Mouse (Mus musculus) adrenal gland, adult 18-20 months (tissue): ENCODE measurements around the gene Ank2. TPM values are rescaled to one million over a fixed set of nuclear protein-coding genes. Genes with fewer than 3 reads are reported as not detected.

ENCODE experiments used
- DNase-seq, 2 experiments: peaks; one replicate each; pipeline ENCODE4 v3.0.0; 2021 to 2022; ENCODE audit warnings: low spot score in 2 of 2
- total RNA-seq, 2 experiments: library from RNA; stranded (reverse); gene quantifications; 1 replicate in 1 of 2; 2 replicates in 1 of 2; pipeline ENCODE4 v1.2.3; 2021

Gene Ank2
- total RNA-seq, 2 experiments from 2014 or later, result 31.1 to 47.3 TPM

DNA sequence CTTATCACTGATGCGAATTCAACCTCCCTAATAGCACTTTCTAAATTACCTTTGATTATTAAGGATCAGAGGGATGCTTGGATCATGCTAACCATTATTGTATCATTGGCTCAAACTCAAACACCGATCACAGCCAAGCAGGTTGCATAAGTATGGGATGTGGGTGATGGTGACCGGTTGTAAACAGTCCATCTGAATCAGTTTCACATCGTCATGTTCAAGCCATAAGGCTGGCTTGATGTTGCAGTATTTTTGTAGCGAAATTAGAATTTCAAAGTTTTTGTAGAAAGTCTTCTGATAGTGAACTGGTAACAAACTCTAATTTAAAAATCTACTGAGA is 310.4 kb downstream of the Ank2 start:
- no peak for DNase-seq

DNA sequence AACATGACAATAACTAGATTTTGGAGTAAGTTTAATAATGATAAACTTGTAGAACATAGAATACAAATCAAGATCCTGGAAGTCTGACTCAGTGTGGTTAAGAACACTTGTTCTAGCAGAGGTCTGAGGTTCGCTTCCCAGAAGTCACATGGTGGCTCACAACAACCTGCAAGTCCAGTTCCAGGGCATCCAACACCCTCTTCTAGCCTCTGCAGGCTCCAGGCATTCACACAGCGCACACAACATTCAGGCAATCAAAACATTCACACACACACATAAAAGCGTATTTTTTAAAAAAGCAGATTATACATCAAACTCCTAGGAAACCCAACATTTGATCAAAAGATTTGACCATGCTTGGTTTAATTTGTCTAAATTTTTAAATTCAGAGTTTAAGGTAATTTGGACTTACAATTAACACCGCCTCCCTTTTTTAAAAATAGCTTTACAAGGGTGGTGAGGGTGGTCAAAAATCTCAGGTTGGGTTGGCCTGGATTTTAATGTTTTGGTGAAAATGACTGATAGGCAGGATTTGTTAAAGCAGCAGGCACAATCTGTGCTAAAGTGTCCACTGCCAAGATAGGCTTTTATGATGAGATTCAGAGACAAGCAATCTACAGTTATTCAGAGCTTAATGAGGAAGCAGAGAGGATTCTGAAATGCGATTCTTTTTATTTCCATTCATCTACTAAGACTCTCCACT is 310.9 kb downstream of the Ank2 start:
- DNase-seq, result no peak

DNA sequence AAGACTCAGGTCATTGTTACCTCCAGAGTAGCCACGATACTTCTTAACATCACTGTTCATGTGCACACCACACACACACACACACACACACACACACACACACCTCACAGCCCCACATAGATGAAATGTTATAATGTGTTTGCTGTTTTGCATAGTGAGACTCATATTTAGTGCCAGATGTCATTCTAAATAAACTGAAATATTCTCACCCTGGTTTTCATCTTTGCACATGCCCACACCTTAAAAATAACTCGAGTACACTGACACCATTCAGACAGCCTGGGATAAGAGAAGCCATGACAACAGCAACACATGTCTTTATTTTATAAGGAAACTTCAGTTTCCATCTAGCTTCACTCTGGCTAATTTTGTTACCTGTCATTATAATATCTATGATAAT is 312.1 kb downstream of the Ank2 start:
- DNase-seq, result no peak

DNA sequence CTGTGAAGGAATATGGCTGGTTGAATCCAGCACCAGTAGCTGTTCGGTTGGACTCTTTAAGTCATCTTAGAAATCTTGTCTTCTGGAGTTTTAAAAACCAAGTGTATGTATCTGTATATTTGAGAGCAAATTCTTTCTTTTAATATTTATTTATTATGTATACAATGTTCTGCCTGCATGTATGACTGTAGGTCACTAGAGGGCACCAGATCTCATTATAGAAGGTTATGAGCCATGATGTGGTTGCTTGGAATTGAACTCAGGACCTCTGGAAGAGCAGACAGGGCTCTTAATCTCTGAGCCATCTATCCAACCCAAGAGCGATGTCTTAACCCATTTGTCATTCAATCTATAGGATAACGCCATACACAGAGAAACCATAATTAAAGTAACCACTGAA is 312.9 kb downstream of the Ank2 start:
- DNase-seq, result no peak

DNA sequence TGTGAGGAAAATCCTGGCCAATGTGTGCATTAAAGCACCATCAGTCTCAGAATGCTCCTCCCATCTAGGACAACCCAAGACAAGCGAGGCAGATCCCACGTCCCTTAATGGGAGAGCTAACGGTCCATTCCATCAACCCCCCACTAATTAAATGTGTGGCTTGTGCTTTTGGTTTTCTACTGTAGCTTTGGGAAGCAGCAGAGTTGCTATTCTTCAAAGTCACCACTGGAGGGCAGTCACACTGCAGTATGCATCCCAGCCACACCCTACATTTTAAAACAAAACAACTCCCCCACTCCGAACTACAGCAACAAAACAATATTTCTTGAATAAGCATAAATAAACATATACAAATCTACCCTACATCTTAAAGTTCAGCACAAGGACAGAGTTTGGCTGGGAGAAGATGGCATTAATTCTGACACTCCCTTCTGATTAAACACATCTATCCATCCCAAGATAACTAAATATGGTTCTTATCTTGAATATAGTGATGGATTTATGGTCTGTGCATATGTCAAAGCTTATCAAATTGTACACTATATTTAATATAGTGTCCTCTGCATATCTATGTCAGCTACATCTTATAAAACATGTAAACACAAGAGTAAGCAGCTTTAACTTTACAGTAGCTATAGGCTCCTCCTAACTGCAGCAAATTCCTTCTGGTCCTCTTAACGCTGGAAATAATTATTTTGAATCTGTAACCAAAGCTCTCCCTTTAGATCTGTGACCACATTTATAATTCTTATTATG is 315.0 kb downstream of the Ank2 start:
- no peak for DNase-seq

DNA sequence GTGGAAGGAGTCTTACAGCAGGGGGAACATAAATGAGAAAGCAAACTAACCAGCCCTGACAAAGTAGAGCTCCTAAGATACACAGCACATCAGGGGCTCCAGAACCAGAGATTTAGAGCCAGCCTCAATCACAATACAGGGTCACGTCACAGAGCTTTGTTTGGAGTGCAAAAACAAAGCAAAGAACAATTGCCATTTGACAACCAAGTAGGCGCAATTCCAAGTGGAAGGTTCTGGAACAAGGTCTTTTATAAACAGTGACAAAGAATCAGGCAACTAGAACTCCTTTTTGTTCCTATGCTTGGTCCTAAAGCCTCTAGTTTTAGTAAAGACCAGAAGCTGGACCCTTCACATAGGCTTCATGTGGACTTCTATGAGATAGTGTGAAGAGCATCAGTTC is 326.5 kb downstream of the Ank2 start:
- DNase-seq, result no peak

DNA sequence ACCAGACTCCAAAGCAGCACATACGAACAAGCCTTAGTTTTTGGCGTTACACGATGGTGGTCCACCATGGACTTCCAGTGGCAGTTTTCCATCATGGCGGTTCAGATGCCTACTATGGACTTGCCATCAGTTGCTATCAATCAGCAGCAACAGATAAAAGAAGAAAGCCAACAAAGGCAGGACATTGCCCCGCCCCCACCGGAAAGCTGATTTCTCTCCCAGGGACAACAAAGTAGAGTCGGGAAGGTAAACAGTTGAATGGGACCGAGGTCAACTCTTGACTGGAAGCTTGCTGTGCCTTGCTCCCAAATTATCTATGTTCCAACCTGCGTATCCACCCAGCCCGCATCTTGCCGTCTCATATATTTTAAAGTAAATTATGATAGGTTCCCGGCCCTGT is 328.9 kb downstream of the Ank2 start:
- DNase-seq, result no peak

DNA sequence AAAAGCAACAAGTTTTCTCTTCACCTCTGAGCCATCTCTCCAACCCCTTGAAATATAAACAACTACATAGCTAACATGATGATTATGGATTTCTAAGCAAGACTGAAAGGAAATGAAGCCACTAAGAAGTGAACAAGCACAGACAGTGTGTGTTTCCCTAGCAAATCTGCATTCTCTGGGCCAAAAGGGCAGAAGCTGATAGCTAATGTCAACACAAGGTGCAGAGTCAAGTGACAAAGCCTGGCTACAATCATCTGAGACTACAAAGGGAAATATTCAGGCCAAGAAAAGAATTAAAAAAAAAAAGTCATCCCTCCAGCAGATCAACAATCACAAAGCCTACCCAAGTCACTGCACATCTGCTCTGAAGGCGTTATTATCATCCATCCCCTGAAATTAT is 330.0 kb downstream of the Ank2 start:
- no peak for DNase-seq

DNA sequence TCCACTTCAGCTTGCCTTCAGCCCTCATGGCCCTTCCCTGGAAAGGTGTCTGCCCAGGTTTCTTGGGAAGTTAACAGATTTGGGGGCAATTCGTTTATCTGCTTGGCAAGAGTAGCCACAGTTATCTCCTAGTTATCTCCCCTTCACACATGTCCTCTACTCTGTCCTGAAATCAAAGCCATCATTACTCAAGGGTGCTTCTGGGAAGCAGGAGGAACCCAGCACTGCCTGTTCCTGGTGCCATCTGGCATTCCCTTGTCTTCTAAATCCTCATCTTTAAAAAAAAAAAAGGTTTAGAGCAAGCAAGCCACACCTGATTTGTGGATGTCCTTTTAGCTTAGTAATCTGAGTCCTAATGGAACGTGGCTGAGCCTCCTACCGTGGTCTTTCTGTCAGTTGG is 335.4 kb downstream of the Ank2 start:
- DNase-seq, result no peak

DNA sequence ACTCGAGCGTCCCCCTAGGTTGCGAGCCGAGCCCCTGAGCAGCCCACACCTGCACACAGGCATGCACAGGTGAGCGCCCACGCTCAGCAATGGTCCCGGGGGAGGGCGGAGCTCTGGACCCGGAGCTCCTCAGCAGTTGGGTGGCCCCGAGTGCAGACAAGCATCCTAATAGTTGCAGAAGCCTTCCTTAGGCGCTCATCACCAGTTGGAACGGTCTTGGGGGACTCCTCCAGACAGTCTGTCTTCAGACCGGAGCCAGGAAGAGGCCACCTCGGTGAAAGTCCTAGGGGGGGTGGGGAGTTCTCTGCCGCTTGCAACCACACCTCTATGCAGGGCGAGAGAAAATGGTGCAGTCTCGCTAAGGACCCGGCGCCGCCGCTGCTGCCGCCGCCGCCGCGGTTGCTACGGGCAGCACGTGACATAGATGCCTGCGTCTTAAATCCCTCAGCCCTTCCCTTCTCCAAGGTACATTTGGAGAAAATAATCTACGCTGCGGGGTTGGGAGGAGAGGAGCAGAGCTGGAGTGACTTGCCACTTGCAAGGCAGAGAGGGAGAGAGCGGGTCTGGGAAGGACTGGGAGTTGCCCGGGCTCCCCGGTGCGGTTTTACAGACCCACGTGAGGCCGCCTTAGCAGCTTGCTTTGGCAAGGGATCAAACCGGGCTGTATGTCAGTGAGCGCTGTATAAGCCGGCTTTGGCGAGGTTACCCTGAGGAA is 337.0 kb downstream of the Ank2 start:
- DNase-seq, result peak; percentile 38 to 40

DNA sequence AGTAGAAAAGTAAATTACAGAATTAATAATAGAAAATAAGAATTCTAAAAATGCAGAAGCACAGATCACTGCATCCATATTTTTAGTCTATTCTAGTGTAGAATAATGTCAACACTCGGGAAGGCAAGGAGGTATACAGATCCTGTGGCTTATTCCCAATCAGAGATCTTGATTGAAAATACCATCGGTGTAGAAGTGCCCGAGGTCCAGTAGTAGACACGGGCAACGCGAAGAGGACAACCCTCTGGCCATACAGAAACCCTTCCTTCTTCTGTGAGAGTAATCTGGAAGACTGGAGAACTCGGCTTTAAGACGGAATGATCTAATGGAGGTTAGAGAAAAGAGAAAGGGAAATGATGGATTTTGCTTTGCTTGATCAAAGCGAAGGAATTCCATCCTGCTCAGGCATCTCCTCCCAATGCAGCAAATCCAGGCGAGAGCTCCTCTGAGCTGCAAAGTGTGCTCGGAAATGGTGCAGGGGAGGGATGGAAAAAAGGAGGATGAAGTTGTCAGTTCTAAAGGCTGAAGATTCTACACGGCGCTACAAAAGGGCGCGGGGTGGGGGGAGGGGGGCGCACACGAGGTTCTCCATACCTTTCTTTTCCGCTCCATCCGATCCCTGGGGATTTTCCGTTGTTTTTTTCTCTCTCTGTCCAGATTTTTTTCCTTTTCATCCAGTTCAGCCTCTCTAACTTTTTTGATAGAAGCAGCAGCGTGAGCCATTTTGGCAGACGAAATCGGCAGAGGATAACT is 337.9 kb downstream of the Ank2 start:
- DNase-seq, result no peak

DNA sequence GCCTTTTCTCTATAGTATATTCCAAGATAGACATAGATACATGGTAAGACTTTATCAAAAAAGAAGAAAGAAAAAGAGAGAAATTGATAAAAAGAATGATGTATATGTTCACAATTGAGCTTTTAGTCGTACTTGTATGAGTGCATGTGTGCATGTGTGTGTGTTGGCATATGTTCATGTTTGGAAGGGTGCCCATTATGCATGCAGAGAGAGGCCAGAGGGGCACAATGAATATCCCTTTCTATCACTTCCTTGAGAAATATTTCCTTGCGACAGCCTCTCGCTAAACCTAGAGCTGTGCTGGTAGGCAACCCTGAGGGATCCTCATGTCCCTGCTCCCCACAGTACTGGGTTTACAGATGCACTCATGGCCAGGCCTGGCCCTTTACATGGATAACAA is 341.4 kb downstream of the Ank2 start:
- no peak for DNase-seq

DNA sequence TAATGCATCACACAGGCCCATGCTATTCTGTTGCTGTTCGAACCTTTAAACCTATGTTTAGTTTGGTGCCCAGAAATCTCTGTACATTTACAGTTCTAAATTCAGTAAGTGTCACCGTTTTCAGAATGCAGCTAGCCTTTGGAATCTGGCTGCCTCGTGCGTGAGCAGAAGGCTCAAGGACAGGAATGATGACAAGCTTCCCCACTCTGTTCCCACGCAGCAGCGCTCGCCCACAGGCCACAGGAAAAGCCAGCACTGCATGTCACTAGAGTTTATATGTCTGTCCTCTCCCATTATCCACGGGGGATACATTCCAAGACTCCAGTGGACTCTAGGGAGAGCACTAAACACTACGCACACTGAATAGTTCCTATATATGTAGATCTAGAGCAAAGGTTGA is 343.1 kb downstream of the Ank2 start:
- DNase-seq, result no peak

DNA sequence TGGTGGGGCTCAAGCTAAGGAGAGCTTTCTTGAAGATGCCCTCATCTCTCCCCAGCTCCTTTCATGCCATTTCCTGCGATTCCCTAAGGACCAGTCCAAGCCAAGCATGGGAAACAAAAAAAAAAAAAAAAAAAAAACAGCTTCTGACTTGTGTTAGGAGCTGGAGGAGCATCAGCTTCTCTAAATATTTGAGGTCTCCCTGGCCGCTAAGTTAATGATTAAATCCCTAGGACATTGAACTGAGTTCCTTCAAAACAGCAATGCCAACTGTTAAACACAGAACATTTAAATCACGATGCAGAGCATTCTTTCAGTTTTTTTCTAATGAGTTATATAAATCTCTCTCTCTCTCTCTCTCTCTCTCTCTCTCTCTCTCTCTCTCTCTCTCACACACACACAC is 345.3 kb downstream of the Ank2 start:
- DNase-seq, result no peak

DNA sequence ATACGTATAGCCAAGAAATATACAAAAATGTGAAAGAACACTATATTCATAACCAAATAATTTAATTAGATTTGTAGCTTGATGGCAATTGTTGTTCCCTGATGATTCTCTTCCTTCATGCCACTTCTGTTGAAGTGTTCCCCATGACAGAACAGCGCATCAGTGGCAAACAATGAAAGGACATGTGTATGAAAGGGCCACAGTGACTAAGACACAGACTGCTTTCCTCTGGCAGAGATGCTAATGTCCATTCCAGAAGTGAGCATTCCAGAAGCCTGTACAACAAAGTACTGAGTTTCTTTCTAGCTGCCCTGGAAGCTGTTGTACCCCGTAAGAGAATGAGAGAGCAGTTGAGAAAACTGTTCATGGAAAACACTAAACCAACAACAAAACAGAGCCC is 345.7 kb downstream of the Ank2 start:
- DNase-seq, result no peak

DNA sequence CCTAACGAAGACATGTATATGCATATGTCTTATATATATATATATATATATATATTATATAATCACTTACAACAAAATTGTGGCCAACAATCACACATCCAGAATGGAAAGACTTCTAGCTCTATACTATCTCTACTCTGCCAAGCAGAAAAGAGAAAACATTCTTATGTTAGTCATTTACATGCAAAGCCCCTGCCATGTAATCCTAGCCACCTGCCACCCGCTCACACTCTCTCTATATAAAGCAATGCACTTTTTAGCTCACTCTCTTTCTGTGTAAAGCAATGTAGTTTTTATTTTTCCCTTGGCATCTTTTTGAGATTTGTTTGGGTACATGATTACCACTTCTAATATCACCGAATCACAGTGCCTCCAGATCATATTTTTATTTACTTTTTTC is 350.5 kb downstream of the Ank2 start:
- DNase-seq, result no peak

DNA sequence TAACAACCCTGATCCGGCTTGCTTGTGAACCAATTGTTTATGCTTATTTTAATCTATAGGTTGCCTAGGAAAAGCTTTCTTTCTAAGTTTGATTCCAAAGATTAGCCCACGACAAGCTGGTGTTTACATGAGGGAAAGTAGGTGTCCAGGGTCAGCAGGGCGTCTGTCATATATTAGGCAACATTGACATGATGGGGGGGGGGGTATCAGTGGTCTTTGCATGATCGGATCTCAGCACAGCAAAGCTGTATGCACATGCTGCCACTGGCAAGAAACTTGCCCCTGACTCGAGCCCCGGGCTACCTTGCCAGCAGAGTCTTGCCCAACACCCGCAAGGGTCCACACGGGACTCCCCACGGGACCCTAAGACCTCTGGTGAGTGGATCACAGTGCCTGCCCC is 358.6 kb downstream of the Ank2 start:
- DNase-seq, result no peak

DNA sequence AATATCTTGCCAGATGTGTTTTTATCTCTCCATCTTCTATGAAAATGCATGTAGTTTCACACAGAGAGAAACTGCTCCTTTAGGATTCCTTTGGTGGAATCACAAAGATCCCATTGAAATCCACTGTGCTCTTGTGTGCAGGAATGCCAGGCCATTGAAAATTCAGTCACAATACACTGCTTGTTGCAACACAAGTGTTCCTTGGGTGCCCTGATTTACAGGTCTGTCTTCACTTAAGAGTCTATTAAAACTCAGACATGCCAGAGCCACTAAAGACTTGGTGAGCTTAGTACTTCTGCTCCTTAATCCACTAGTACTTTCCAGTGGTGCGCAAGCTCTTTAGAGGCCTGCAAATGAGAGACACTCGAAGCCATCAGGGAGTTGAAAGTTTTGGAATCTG is 359.5 kb downstream of the Ank2 start:
- no peak for DNase-seq

DNA sequence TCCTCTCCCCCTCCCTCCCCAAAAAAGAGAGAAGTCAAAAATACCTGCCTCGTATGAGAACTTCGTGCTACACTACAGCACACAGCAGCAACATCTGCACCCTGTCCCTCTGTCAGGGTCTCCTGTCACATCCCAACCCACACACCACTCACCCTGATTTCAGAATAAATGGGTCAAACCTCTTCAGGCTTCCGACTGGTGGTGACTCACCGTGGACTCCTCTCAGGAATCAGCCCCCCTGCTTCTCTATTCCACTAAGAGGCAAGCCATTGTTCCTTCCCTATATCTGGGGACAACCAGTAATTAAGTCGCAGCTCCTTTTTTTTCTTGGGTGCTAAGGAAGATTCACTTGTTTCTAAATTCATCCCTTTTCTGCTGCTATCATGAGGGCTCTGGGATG is 361.6 kb downstream of the Ank2 start:
- no peak for DNase-seq

DNA sequence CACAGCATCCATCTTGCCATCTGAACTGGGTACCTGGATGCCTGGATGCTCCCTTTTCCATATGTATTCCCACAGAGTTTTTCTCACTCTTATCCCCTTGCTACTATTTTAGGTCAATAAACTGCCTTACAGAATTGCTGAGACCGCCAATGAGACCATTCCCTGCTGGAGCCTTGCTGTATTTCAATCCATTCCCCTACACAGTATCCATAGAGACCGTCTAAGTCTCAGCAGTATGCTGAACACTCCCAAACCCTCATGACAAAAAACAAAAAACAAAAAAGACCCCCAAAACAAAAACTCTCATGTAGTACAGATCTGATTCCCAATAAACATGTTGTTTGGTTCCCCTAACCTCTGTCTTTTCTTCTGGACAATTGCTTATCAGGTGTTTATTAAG is 365.1 kb downstream of the Ank2 start:
- no peak for DNase-seq

DNA sequence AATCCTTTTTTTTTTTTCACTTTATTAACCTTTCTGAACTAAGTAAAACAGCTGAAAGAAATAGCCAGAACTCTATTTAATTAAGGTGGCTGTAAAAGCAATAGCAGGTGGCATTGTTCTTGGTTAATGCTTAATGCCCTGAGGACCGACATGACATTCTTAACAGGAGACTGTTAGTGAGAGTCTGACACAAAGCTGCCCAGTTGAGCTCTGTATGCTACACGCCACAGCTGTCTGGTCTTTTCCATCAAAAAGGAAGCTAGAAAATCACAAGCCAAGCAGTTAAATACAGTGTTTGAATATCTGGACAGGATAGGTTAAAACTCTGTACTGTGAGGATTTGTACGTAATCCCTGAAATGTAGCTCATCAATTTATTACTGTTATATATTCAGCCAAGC is 368.1 kb downstream of the Ank2 start:
- no peak for DNase-seq
